Mouse (Mus musculus): ENCODE measurements around the gene H2-M1. TPM values are rescaled to one million over a fixed set of nuclear protein-coding genes. Genes with fewer than 3 reads are reported as not detected.

The H2-M1 gene
- not detected in 2 replicates for polyA plus RNA-seq (2016; fragmentation: Nextera tagmentation; extraction: Ambion mirVana)

- H3K36me3 ChIP-seq, result no peaks in the 10 kb centered on the region
- H3K27me3 ChIP-seq, result no peaks in the 10 kb centered on the region
- no peak within 1 kb of the TSS for H3K4me2 ChIP-seq (replicated peaks)
- WGBS, result 76% methylated on average over 3 of the region's 3 CpGs
- H3K4me1 ChIP-seq, result no peaks in the 10 kb centered on the region
- H3K9ac ChIP-seq, result no peak within 1 kb of the TSS
- H3K27ac ChIP-seq, result no peak within 1 kb of the TSS
- no peak for ATAC-seq (ENCODE audit: insufficient number of reproducible peaks, insufficient read depth, low FRiP score, low TSS enrichment)
- H3K4me3 ChIP-seq, result no peak within 1 kb of the TSS
- no peaks in the 10 kb centered on the region for H3K9me3 ChIP-seq
Observed at GRCm38 (mm10) chr17:36672119-36672518, at the start of gene H2-M1. H2-M1 (minus strand) TSS chr17:36672219.

DNA sequence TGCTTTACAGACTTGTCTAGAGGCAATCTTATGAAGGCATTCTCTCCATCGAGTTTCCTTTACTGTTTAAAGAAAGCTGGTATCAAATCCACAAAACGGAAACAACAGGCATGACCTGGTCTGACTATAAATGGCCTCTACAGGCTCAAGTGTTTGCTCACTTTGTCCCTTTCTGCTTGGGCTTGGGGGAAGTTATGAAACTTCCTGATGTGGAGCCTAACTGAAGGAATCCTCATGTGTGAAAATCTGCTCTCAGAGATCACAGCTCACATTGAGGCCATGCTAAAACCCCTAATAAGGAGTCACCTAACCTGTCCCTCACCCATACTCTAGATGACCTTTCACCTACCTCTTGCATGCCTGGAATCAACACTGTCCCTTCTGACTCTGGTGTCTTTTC, 25.7 kb upstream of the H2-M1 start:
- ATAC-seq (ENCODE audit: insufficient number of reproducible peaks, insufficient read depth, low FRiP score, low TSS enrichment), result no peak
- 73% methylated on average over 2 of the region's 2 CpGs for WGBS
- Histone ChIP-seq H3K4me3 (no peak overlapping the region), H3K36me3 (no peaks in the 10 kb centered on the region), H3K9me3 (no peaks in the 10 kb centered on the region), H3K9ac (no peak overlapping the region), H3K27ac (no peak overlapping the region), H3K4me2 (replicated peaks) (no peak overlapping the region), H3K27me3 (no peaks in the 10 kb centered on the region), H3K4me1 (no peaks in the 10 kb centered on the region)

DNA sequence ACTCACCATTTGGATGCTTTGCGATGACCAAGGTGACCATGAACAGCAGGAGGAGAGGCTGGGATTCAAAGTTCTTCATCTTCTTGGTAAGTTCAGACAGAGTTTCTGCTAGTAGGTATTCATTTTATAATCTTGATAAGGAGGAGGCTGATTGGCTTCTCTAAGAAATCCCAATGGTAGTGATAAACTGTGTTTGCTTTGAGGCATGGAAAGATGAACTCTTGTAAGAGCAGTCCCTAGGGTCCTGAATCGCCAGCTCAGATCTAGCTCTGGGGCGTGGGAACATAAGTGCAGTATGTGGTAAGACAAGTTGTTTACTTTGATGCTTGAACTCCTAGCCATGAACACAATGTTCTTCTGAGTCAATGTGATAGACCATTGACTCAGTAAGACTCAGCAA, 29.5 kb downstream of the H2-M1 start, which contains the start of gene H2-M9:
H2-M9 (minus strand) TSS at position 101 of the 400 bp plus-strand sequence.
- no peaks in the 10 kb centered on the region for H3K27me3 ChIP-seq
- no peak within 1 kb of the TSS for H3K4me3 ChIP-seq
- H3K9me3 ChIP-seq, result no peaks in the 10 kb centered on the region
- no peak within 1 kb of the TSS for H3K27ac ChIP-seq
- H3K4me1 ChIP-seq, result no peaks in the 10 kb centered on the region
- 87% methylated on average over 3 of the region's 3 CpGs for WGBS
- no peak for ATAC-seq (ENCODE audit: insufficient number of reproducible peaks, insufficient read depth, low FRiP score, low TSS enrichment)
- H3K9ac ChIP-seq, result no peak within 1 kb of the TSS
- H3K4me2 ChIP-seq (replicated peaks), result no peak within 1 kb of the TSS
- no peaks in the 10 kb centered on the region for H3K36me3 ChIP-seq

Other genes starting within 250 kb of the H2-M1 start
- not detected in 2 replicates for gene H2-M10.4, start 209.9 kb downstream of the H2-M1 start, polyA plus RNA-seq (2016; fragmentation: Nextera tagmentation; extraction: Ambion mirVana)
- gene H2-M11, start 125.1 kb downstream of the H2-M1 start, polyA plus RNA-seq (2016; fragmentation: Nextera tagmentation; extraction: Ambion mirVana), result not detected in 2 replicates
- not detected in 2 replicates for gene H2-M9, start 29.6 kb downstream of the H2-M1 start, polyA plus RNA-seq (2016; fragmentation: Nextera tagmentation; extraction: Ambion mirVana)
- not detected in 2 replicates for gene H2-M10.5, start 100.7 kb upstream of the H2-M1 start, polyA plus RNA-seq (2016; fragmentation: Nextera tagmentation; extraction: Ambion mirVana)
- gene H2-M10.6, start 140.0 kb upstream of the H2-M1 start, polyA plus RNA-seq (2016; fragmentation: Nextera tagmentation; extraction: Ambion mirVana), result not detected in 2 replicates
- gene Trim26, start 164.9 kb upstream of the H2-M1 start, polyA plus RNA-seq (2016; fragmentation: Nextera tagmentation; extraction: Ambion mirVana), result 55.8 and 59.0 TPM in 2 replicates
- 0.17 and 0.40 TPM in 2 replicates for gene Trim15, start 195.0 kb upstream of the H2-M1 start, polyA plus RNA-seq (2016; fragmentation: Nextera tagmentation; extraction: Ambion mirVana)
- 6.6 and 7.2 TPM in 2 replicates for gene Trim10, start 197.4 kb upstream of the H2-M1 start, polyA plus RNA-seq (2016; fragmentation: Nextera tagmentation; extraction: Ambion mirVana)
- not detected in 2 replicates for gene Trim40, start 217.9 kb upstream of the H2-M1 start, polyA plus RNA-seq (2016; fragmentation: Nextera tagmentation; extraction: Ambion mirVana)
- not detected in 2 replicates for gene Trim31, start 225.9 kb upstream of the H2-M1 start, polyA plus RNA-seq (2016; fragmentation: Nextera tagmentation; extraction: Ambion mirVana)